19 mouse cellular contexts compared by ENCODE assay signal in the genomic region with DNA sequence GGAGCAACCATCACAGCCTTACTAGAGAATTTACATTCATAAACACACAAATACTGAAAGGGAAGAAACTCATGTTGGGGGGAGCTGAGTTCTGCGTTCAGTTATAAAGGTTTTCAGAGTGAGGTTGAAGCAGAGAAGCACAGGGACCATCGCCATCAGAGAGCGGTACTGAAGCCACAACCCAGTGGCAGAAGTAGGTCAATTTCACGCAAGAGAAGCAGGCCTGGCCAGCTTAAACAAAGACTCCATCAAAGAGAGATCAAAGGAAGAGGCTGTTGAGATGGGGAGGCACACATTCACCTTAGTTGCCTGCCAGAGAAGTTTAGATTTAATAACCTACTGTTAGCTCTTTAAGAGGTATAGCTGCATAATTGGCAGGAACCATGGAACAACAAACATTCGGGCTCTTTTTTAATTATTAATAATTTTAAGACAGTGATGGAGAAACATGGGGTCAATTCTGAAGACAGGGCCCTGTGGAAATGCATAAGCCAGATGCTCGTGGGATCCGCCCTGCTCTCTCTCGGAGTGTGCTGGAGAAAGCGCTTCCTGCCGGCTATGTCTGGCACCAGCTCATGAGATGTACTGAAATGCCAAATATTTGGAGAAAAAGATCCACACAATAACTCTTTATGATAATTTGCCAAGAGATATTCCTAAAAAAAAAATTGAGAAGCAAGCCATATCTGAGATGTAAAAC.
DNase-seq lines count a peak whose midpoint lies in the region; ATAC-seq and TF ChIP-seq lines count a peak whose summit lies in the region.
"Had no signal": no experiment of that assay in that cellular context is flagged by ENCODE, and none has a peak within 500 bp of the region (broad histone marks: within the 10 kb centered on the region; RNA-seq: fewer than 3 reads in every experiment).

No protein-coding gene starts in this region.

- no peaks in the 10 kb centered on the region for H3K36me3 ChIP-seq in lung, embryonic 14.5 days (ENCODE audit: insufficient read depth)
- H3K36me3 ChIP-seq: limb, embryonic 13.5 days; liver, embryonic 15.5 days; midbrain, embryonic 12.5 days had no signal

- no peaks in the 10 kb centered on the region for H3K4me1 ChIP-seq in lung, embryonic 14.5 days (ENCODE audit: insufficient read depth)
- H3K4me1 ChIP-seq: liver, embryonic 15.5 days had no signal

- H3K4me3 ChIP-seq in lung, embryonic 14.5 days (ENCODE audit: low read depth, low read length): no peak overlapping the region
- H3K4me3 ChIP-seq: gastrocnemius, adult 2 months; layer of hippocampus, adult 2 months; limb, embryonic 13.5 days; liver, embryonic 15.5 days; midbrain, embryonic 12.5 days had no signal

- no peaks in the 10 kb centered on the region for H3K27me3 ChIP-seq in lung, embryonic 14.5 days (ENCODE audit: insufficient read depth, low read length)
- H3K27me3 ChIP-seq: limb, embryonic 13.5 days; liver, embryonic 15.5 days; midbrain, embryonic 12.5 days had no signal

- no peak for ATAC-seq in lung, embryonic 14.5 days (ENCODE audit: insufficient read depth)
- ATAC-seq in granulocyte monocyte progenitor cell, adult 5-6 weeks (replicated peaks; ENCODE audit: poor library complexity, severe bottlenecking): no peak
- ATAC-seq: forebrain, embryonic 16.5 days; intestine, embryonic 16.5 days had no signal

- no peaks in the 10 kb centered on the region for H3K9me3 ChIP-seq in lung, embryonic 14.5 days (ENCODE audit: low read depth, low read length)
- H3K9me3 ChIP-seq: limb, embryonic 13.5 days; liver, embryonic 15.5 days; midbrain, embryonic 12.5 days had no signal

- WGBS in lung, embryonic 14.5 days: 54% methylated on average over 10 of the region's 10 CpGs

- no peak for TF ChIP-seq CTCF in lung, embryonic 14.5 days (IDR thresholded peaks at IDR 0.05; ENCODE audit: low read depth)

- H3K27ac ChIP-seq in lung, embryonic 14.5 days (ENCODE audit: low read depth): no peak overlapping the region
- H3K27ac ChIP-seq: gastrocnemius, adult 2 months; kidney, postnatal 0 days; layer of hippocampus, adult 2 months; limb, embryonic 13.5 days; liver, embryonic 15.5 days; macrophage; midbrain, embryonic 12.5 days had no signal

- no peak overlapping the region for H3K4me2 ChIP-seq in lung, embryonic 14.5 days
- H3K4me2 ChIP-seq: limb, embryonic 13.5 days; liver, embryonic 15.5 days; midbrain, embryonic 12.5 days had no signal

- no peak overlapping the region for H3K9ac ChIP-seq in lung, embryonic 14.5 days
- H3K9ac ChIP-seq: limb, embryonic 13.5 days; liver, embryonic 15.5 days; midbrain, embryonic 12.5 days had no signal

- DNase-seq in heart, adult 11 months: peak; percentile 91
- no peak for DNase-seq in heart, postnatal 25 days (ENCODE audit: low spot score)
- DNase-seq in lung, embryonic 14.5 days: peak; percentile 30
- DNase-seq in lung, postnatal 10 days: no peak
- DNase-seq in cerebellum, adult 9-10 months: peak; percentile 64
- DNase-seq in retina, postnatal 1 day: peak; percentile 86
- no peak for DNase-seq in B cell, adult 2 months
- DNase-seq: embryo, embryonic 11 days; gastrocnemius, adult 2 months; thymus, postnatal 4 days had no signal

- intact Hi-C loops in heart, postnatal 25 days (cut with DNase I): no loop called here

Comparison
In these comparisons a context has a peak if more than half of its experiments do, and no peak if none do; other contexts are left out.
1. DNase-seq: peak in heart, adult 11 months (single experiment), lung, embryonic 14.5 days (single experiment), cerebellum, adult 9-10 months (single experiment) and retina, postnatal 1 day (single experiment); none in heart, postnatal 25 days (single experiment), lung, postnatal 10 days (single experiment) and B cell, adult 2 months (0 of 2).